Mouse (Mus musculus): ENCODE results near the gene Fmo1.

DNA sequence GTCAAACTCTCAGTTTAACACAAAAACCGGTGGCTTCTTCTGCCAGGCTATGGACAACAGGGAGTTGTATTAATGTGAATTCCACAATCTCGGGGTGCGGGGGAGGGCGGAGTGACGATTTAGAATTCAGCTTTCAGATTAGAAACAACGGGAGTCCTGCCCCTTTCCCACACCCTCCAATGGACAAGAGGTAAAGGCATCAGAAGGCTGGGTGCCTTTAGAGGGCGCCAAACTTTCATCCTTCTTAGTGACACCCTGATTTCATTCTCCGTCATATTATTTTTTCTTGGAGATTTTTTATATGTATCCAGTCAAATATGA is 52.6 kb downstream of the Fmo1 start, which contains the start of gene Fmo4:
- no peak for TF ChIP-seq ZC3H11A (IDR thresholded peaks at IDR 0.05; ENCODE audit: borderline replicate concordance, low read depth, low read length)
- TF ChIP-seq HCFC1 (IDR thresholded peaks at IDR 0.05; ENCODE audit: borderline replicate concordance, insufficient read depth, low read length): no peak
- TF ChIP-seq CHD2 (IDR thresholded peaks at IDR 0.05; ENCODE audit: low read depth, low read length): no peak

Data from ES-E14 (cell line).